Mouse (Mus musculus): Measurements from ENCODE around the gene Ctnna2. TPM values are rescaled to one million over a fixed set of nuclear protein-coding genes. Genes with fewer than 3 reads are reported as not detected.
A peak's percentile ranks its signal among the peaks of the same experiment; 100 is the strongest.

Ctnna2 gene
- polyA plus RNA-seq, 1 experiment from 2014 or later = not detected

GRCm38 (mm10) chr6:77582568-77582967 lies 396.9 kb downstream of the Ctnna2 start:
- Histone ChIP-seq H3K4me2 (ENCODE audit: low read depth, low read length) (no peak overlapping the region), H3K9ac (replicated peaks) (no peak overlapping the region), H3K27me3 (ENCODE audit: insufficient read depth, low read length) (no peaks in the 10 kb centered on the region), H3K36me3 (replicated peaks; ENCODE audit: insufficient read depth, low read length) (no peaks in the 10 kb centered on the region), H3K4me1 (ENCODE audit: insufficient read depth) (no peaks in the 10 kb centered on the region), H3K27ac (ENCODE audit: low read depth) (no peak overlapping the region), H3K9me3 (ENCODE audit: low read length) (no peaks in the 10 kb centered on the region), H3K4me3 (ENCODE audit: low read depth, low read length) (no peak overlapping the region)
- WGBS (ENCODE audit: insufficient replicate concordance) = 38% methylated on average over 4 of the region's 4 CpGs
- no peak for ATAC-seq
- no peak for DNase-seq
- TF ChIP-seq EP300 (IDR thresholded peaks at IDR 0.05; ENCODE audit: low read depth) (no peak), CTCF (IDR thresholded peaks at IDR 0.05; ENCODE audit: low read depth) (peak; percentile 28)

GRCm38 (mm10) chr6:77580926-77581325 lies 398.6 kb downstream of the Ctnna2 start:
- no peaks in the 10 kb centered on the region for H3K9me3 ChIP-seq (ENCODE audit: low read length)
- H3K4me1 ChIP-seq (ENCODE audit: insufficient read depth) = no peaks in the 10 kb centered on the region
- no peaks in the 10 kb centered on the region for H3K27me3 ChIP-seq (ENCODE audit: insufficient read depth, low read length)
- no peak for ATAC-seq
- no peaks in the 10 kb centered on the region for H3K36me3 ChIP-seq (replicated peaks; ENCODE audit: insufficient read depth, low read length)
- H3K9ac ChIP-seq (replicated peaks) = no peak overlapping the region
- TF ChIP-seq EP300 (IDR thresholded peaks at IDR 0.05; ENCODE audit: low read depth) (no peak), CTCF (IDR thresholded peaks at IDR 0.05; ENCODE audit: low read depth) (no peak)
- H3K27ac ChIP-seq (ENCODE audit: low read depth) = no peak overlapping the region
- DNase-seq = no peak
- H3K4me2 ChIP-seq (ENCODE audit: low read depth, low read length) = no peak overlapping the region
- H3K4me3 ChIP-seq (ENCODE audit: low read depth, low read length) = no peak overlapping the region

GRCm38 (mm10) chr6:77578612-77579011 lies 400.9 kb downstream of the Ctnna2 start:
- H3K4me1 ChIP-seq (ENCODE audit: insufficient read depth) = no peaks in the 10 kb centered on the region
- ATAC-seq (no peak), DNase-seq (no peak)
- H3K27ac ChIP-seq (ENCODE audit: low read depth) = no peak overlapping the region
- no peaks in the 10 kb centered on the region for H3K9me3 ChIP-seq (ENCODE audit: low read length)
- no peak overlapping the region for H3K4me2 ChIP-seq (ENCODE audit: low read depth, low read length)
- no peaks in the 10 kb centered on the region for H3K27me3 ChIP-seq (ENCODE audit: insufficient read depth, low read length)
- H3K4me3 ChIP-seq (ENCODE audit: low read depth, low read length) = no peak overlapping the region
- no peak overlapping the region for H3K9ac ChIP-seq (replicated peaks)
- 47% methylated on average over 1 of the region's 1 CpGs for WGBS (ENCODE audit: insufficient replicate concordance)
- H3K36me3 ChIP-seq (replicated peaks; ENCODE audit: insufficient read depth, low read length) = no peaks in the 10 kb centered on the region
- no peak for TF ChIP-seq CTCF (IDR thresholded peaks at IDR 0.05; ENCODE audit: low read depth)
- no peak for TF ChIP-seq EP300 (IDR thresholded peaks at IDR 0.05; ENCODE audit: low read depth)

GRCm38 (mm10) chr6:77577585-77577984 lies 401.9 kb downstream of the Ctnna2 start:
- no peak for ATAC-seq
- Histone ChIP-seq H3K36me3 (replicated peaks; ENCODE audit: insufficient read depth, low read length) (no peaks in the 10 kb centered on the region), H3K4me2 (ENCODE audit: low read depth, low read length) (no peak overlapping the region), H3K9me3 (ENCODE audit: low read length) (no peaks in the 10 kb centered on the region), H3K4me3 (ENCODE audit: low read depth, low read length) (no peak overlapping the region), H3K27ac (ENCODE audit: low read depth) (no peak overlapping the region), H3K27me3 (ENCODE audit: insufficient read depth, low read length) (no peaks in the 10 kb centered on the region), H3K9ac (replicated peaks) (no peak overlapping the region), H3K4me1 (ENCODE audit: insufficient read depth) (no peaks in the 10 kb centered on the region)
- 44% methylated on average over 3 of the region's 3 CpGs for WGBS (ENCODE audit: insufficient replicate concordance)
- no peak for TF ChIP-seq EP300 (IDR thresholded peaks at IDR 0.05; ENCODE audit: low read depth)
- no peak for TF ChIP-seq CTCF (IDR thresholded peaks at IDR 0.05; ENCODE audit: low read depth)
- DNase-seq = no peak

- H3K9me3 ChIP-seq (ENCODE audit: low read length) = no peaks in the 10 kb centered on the region
- H3K4me1 ChIP-seq (ENCODE audit: insufficient read depth) = no peaks in the 10 kb centered on the region
- ATAC-seq = no peak
- no peak overlapping the region for H3K4me2 ChIP-seq (ENCODE audit: low read depth, low read length)
- DNase-seq = no peak
- 41% methylated on average over 3 of the region's 3 CpGs for WGBS (ENCODE audit: insufficient replicate concordance)
- H3K36me3 ChIP-seq (replicated peaks; ENCODE audit: insufficient read depth, low read length) = no peaks in the 10 kb centered on the region
- TF ChIP-seq EP300 (IDR thresholded peaks at IDR 0.05; ENCODE audit: low read depth) = no peak
- no peak for TF ChIP-seq CTCF (IDR thresholded peaks at IDR 0.05; ENCODE audit: low read depth)
- H3K27ac ChIP-seq (ENCODE audit: low read depth) = no peak overlapping the region
- H3K4me3 ChIP-seq (ENCODE audit: low read depth, low read length) = no peak overlapping the region
- H3K9ac ChIP-seq (replicated peaks) = no peak overlapping the region
- H3K27me3 ChIP-seq (ENCODE audit: insufficient read depth, low read length) = no peaks in the 10 kb centered on the region
Measured at GRCm38 (mm10) chr6:77572614-77573013, 406.9 kb downstream of the Ctnna2 start.

- Histone ChIP-seq H3K36me3 (replicated peaks; ENCODE audit: insufficient read depth, low read length) (no peaks in the 10 kb centered on the region), H3K27ac (ENCODE audit: low read depth) (no peak overlapping the region), H3K4me1 (ENCODE audit: insufficient read depth) (no peaks in the 10 kb centered on the region), H3K4me2 (ENCODE audit: low read depth, low read length) (no peak overlapping the region), H3K9me3 (ENCODE audit: low read length) (no peaks in the 10 kb centered on the region), H3K27me3 (ENCODE audit: insufficient read depth, low read length) (no peaks in the 10 kb centered on the region), H3K4me3 (ENCODE audit: low read depth, low read length) (no peak overlapping the region), H3K9ac (replicated peaks) (no peak overlapping the region)
- no peak for TF ChIP-seq EP300 (IDR thresholded peaks at IDR 0.05; ENCODE audit: low read depth)
- no peak for TF ChIP-seq CTCF (IDR thresholded peaks at IDR 0.05; ENCODE audit: low read depth)
- 81% methylated on average over 3 of the region's 3 CpGs for WGBS (ENCODE audit: insufficient replicate concordance)
- no peak for ATAC-seq
- no peak for DNase-seq
Measured at GRCm38 (mm10) chr6:77569851-77570250, 409.6 kb downstream of the Ctnna2 start.

GRCm38 (mm10) chr6:77556181-77556580 lies 423.3 kb downstream of the Ctnna2 start:
- Histone ChIP-seq H3K4me1 (ENCODE audit: insufficient read depth) (no peaks in the 10 kb centered on the region), H3K27ac (ENCODE audit: low read depth) (no peak overlapping the region), H3K36me3 (replicated peaks; ENCODE audit: insufficient read depth, low read length) (no peaks in the 10 kb centered on the region), H3K27me3 (ENCODE audit: insufficient read depth, low read length) (no peaks in the 10 kb centered on the region), H3K4me3 (ENCODE audit: low read depth, low read length) (no peak overlapping the region), H3K9me3 (ENCODE audit: low read length) (no peaks in the 10 kb centered on the region), H3K4me2 (ENCODE audit: low read depth, low read length) (no peak overlapping the region), H3K9ac (replicated peaks) (no peak overlapping the region)
- ATAC-seq = no peak
- no peak for DNase-seq
- 61% methylated on average over 1 of the region's 1 CpGs for WGBS (ENCODE audit: insufficient replicate concordance)
- no peak for TF ChIP-seq CTCF (IDR thresholded peaks at IDR 0.05; ENCODE audit: low read depth)
- no peak for TF ChIP-seq EP300 (IDR thresholded peaks at IDR 0.05; ENCODE audit: low read depth)

All from liver, postnatal 0 days (tissue).